Mouse (Mus musculus) neutrophil, adult 5-6 weeks (primary cell): ENCODE data around the gene Gm11492. TPM values are rescaled to one million over a fixed set of nuclear protein-coding genes. Genes with fewer than 3 reads are reported as not detected.

Experiments used
- total RNA-seq: library from RNA; stranded (forward); fragments of 200-1000 nt; gene quantifications from 2 replicates; pipeline ENCODE4 v1.2.3, GENCODE M21; 2017

The Gm11492 gene
- total RNA-seq, 1 experiment from 2014 or later = not detected

Other genes starting within 250 kb of the Gm11492 start
- 4.1 and 5.4 TPM in 2 replicates for gene Ppm1e, start 207.6 kb upstream of the Gm11492 start, total RNA-seq
- 4.2 and 9.9 TPM in 2 replicates for gene Rad51c, start 161.7 kb upstream of the Gm11492 start, total RNA-seq
- gene Tex14, start 161.6 kb upstream of the Gm11492 start, total RNA-seq = 2.2 and 4.8 TPM in 2 replicates
- gene Sept4, start 2.2 kb downstream of the Gm11492 start, total RNA-seq = 1.4 and 1.5 TPM in 2 replicates
- gene Mtmr4, start 25.5 kb downstream of the Gm11492 start, total RNA-seq = 27.7 TPM in 2 replicates
- not detected in 2 replicates for gene Hsf5, start 50.5 kb downstream of the Gm11492 start, total RNA-seq
- 1.5 and 1.6 TPM in 2 replicates for gene Rnf43, start 96.1 kb downstream of the Gm11492 start, total RNA-seq
- gene Supt4a, start 170.9 kb downstream of the Gm11492 start, total RNA-seq = 181 and 183 TPM in 2 replicates
- 21.4 and 22.2 TPM in 2 replicates for gene Tspoap1, start 193.9 kb downstream of the Gm11492 start, total RNA-seq
- gene Mpo, start 226.9 kb downstream of the Gm11492 start, total RNA-seq = 0.98 TPM in 1 of 2 replicates, not detected in the other